Mouse (Mus musculus) layer of hippocampus, adult 8-10 months (tissue): Measurements from ENCODE around the gene Zscan25. TPM values are rescaled to one million over a fixed set of nuclear protein-coding genes. Genes with fewer than 3 reads are reported as not detected.

Source experiments
- total RNA-seq, 4 experiments: library from RNA; stranded (reverse); gene quantifications; 2 replicates each; pipeline ENCODE4 v1.2.4; 2022

Zscan25 gene
- total RNA-seq, 4 experiments from 2014 or later, result 18.2 to 25.7 (median 22.3) TPM

Other genes with a start within 250 kb of the Zscan25 start
- not detected for gene Gm4871, start 247.7 kb upstream of the Zscan25 start, total RNA-seq
- not detected for gene 1700018F24Rik, start 237.5 kb upstream of the Zscan25 start, total RNA-seq
- gene Arpc1a, start 196.7 kb upstream of the Zscan25 start, total RNA-seq, result 100 to 1,000 TPM; 223 to 245 (median 243) TPM
- not detected for gene Kpna7, start 196.5 kb upstream of the Zscan25 start, total RNA-seq
- 10 to 100 TPM; 16.9 to 66.2 (median 37.8) TPM for gene Arpc1b, start 166.3 kb upstream of the Zscan25 start, total RNA-seq
- 10 to 100 TPM; 70.8 to 100.0 (median 83.5) TPM for gene Pdap1, start 140.3 kb upstream of the Zscan25 start, total RNA-seq
- 10 to 100 TPM; 67.8 to 76.8 (median 73.0) TPM for gene Bud31, start 140.1 kb upstream of the Zscan25 start, total RNA-seq
- 10 to 100 TPM; 19.1 to 28.7 (median 24.0) TPM for gene Ptcd1, start 113.4 kb upstream of the Zscan25 start, total RNA-seq
- gene Cpsf4, start 113.3 kb upstream of the Zscan25 start, total RNA-seq, result 10 to 100 TPM; 24.9 to 30.7 (median 25.6) TPM
- gene Atp5j2, start 88.4 kb upstream of the Zscan25 start, total RNA-seq, result 100 to 1,000 TPM; 217 to 378 (median 300) TPM
- gene Zkscan14, start 78.6 kb upstream of the Zscan25 start, total RNA-seq, result 10 to 100 TPM; 11.9 to 14.0 (median 12.9) TPM
- 10 to 100 TPM; 10.2 to 12.4 (median 10.6) TPM for gene Zkscan5, start 75.9 kb upstream of the Zscan25 start, total RNA-seq
- gene Zfp655, start 48.8 kb upstream of the Zscan25 start, total RNA-seq, result 10 to 100 TPM; 29.7 to 30.8 (median 30.4) TPM
- gene Cyp3a57, start 64.8 kb downstream of the Zscan25 start, total RNA-seq, result under 1 TPM in 2 of 4 experiments, not detected in 2; 0.32 to 0.43 TPM
- not detected for gene Cyp3a16, start 189.2 kb downstream of the Zscan25 start, total RNA-seq